Comparison of ENCODE assay signal across 30 mouse cellular contexts in the genomic region with DNA sequence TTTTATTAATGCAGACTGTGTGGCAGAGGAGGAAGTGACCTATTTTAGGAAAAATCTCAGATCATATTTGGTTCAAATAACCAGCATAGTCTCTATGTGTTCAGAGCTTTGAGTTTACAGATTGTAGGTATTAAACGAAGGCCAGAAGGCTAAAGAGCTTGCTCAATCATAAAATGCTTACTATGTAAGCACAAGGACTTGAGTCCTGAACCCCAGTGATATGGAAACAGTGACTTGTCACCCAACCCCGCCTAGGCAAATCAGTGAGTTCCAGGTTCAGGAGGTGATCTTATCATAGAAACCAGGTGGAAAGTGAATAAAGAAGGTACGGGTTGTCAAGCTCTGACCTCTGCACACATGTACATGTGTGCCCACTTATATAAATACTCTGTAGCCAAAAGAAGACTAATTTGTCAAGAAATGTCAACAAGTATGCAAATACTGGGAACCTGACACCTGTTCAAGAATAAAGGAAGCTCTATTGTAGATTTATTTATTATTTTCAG.
DNase-seq lines count a peak whose midpoint lies in the region; ATAC-seq and TF ChIP-seq lines count a peak whose summit lies in the region.
"Had no signal": no experiment of that assay in that cellular context is flagged by ENCODE, and none has a peak within 500 bp of the region (broad histone marks: within the 10 kb centered on the region; RNA-seq: fewer than 3 reads in every experiment).

No protein-coding gene starts in this region.

- intact Hi-C loops in gastrocnemius, adult 2 months (cut with DNase I) = no loop called here
- intact Hi-C loops in gastrocnemius, postnatal 36 days (cut with DNase I) = no loop called here

- 0 out of 2 replicates have a peak overlapping the region, but pooled peaks have one; percentile 7 for H3K4me2 ChIP-seq in neural tube, embryonic 12.5 days (replicated peaks)
- H3K4me2 ChIP-seq in stomach, embryonic 15.5 days = no peak overlapping the region
- no peak overlapping the region for H3K4me2 ChIP-seq in kidney, embryonic 14.5 days (replicated peaks; ENCODE audit: low read depth, low read length)
- H3K4me2 ChIP-seq: embryonic facial prominence, embryonic 15.5 days; forebrain, embryonic 13.5 days; heart, embryonic 11.5 days; hindbrain, embryonic 12.5 days; limb, embryonic 13.5 days; lung, embryonic 14.5 days; midbrain, embryonic 11.5 days had no signal

- no peak overlapping the region for H3K4me3 ChIP-seq in gastrocnemius, adult 2 months
- H3K4me3 ChIP-seq in neural tube, embryonic 12.5 days = no peak overlapping the region
- H3K4me3 ChIP-seq in stomach, embryonic 15.5 days (replicated peaks) = no peak overlapping the region
- no peak overlapping the region for H3K4me3 ChIP-seq in kidney, embryonic 14.5 days (ENCODE audit: low read length)
- H3K4me3 ChIP-seq: embryonic facial prominence, embryonic 10.5 days; embryonic facial prominence, embryonic 15.5 days; forebrain, embryonic 13.5 days; hindbrain, embryonic 12.5 days; limb, embryonic 13.5 days had no signal

- no peak for ATAC-seq in neural tube, embryonic 12.5 days (ENCODE audit: low FRiP score, low read depth)
- peak; percentile 59 for ATAC-seq in stomach, embryonic 15.5 days (ENCODE audit: insufficient read depth, low FRiP score, low read depth)
- ATAC-seq in kidney, embryonic 14.5 days (ENCODE audit: low FRiP score, low TSS enrichment) = no peak
- ATAC-seq: forebrain, embryonic 13.5 days; hindbrain, postnatal 0 days had no signal

- H3K36me3 ChIP-seq in neural tube, embryonic 12.5 days = peaks cover 11% of the 10 kb centered on the region; the same call in 1 of the 2 replicates
- no peaks in the 10 kb centered on the region for H3K36me3 ChIP-seq in stomach, embryonic 15.5 days
- H3K36me3 ChIP-seq in kidney, embryonic 14.5 days (ENCODE audit: control insufficient read depth, insufficient read depth, low read length) = peaks cover 5% of the 10 kb centered on the region; the same call in 1 of the 2 replicates
- H3K36me3 ChIP-seq: embryonic facial prominence, embryonic 15.5 days had no signal

- no peak for DNase-seq in gastrocnemius, adult 2 months
- no peak for DNase-seq in gastrocnemius, postnatal 36 days
- DNase-seq in neural tube, embryonic 10.5 days (ENCODE audit: extremely low spot score, low spot score) = no peak
- no peak for DNase-seq in adrenal gland, postnatal 36 days
- DNase-seq: adrenal gland, postnatal 14 days; cerebellum, adult 2 months; cerebellum, postnatal 14 days; gastrocnemius, postnatal 25 days; heart, adult 18-20 months; heart, postnatal 36 days; kidney, adult 18-20 months; kidney, postnatal 4 days; lung, embryonic 14.5 days; lung, postnatal 14 days; right cerebral cortex, adult 18-20 months; spleen, adult 18-20 months; thymus, postnatal 14 days had no signal

- peaks cover 17% of the 10 kb centered on the region; the same call in 1 of the 2 replicates for H3K4me1 ChIP-seq in neural tube, embryonic 12.5 days
- H3K4me1 ChIP-seq in stomach, embryonic 15.5 days = peaks cover 4% of the 10 kb centered on the region; the same call in 1 of the 2 replicates
- H3K4me1 ChIP-seq in kidney, embryonic 14.5 days (ENCODE audit: control insufficient read depth, insufficient read depth, low read length) = peaks cover 2% of the 10 kb centered on the region; the same call in 1 of the 2 replicates
- H3K4me1 ChIP-seq: embryonic facial prominence, embryonic 15.5 days had no signal

- WGBS in neural tube, embryonic 12.5 days = 88% methylated on average over 3 of the region's 3 CpGs
- 57% methylated on average over 3 of the region's 3 CpGs for WGBS in stomach, embryonic 15.5 days
- WGBS in kidney, embryonic 14.5 days = 77% methylated on average over 3 of the region's 3 CpGs

- TF ChIP-seq CTCF in gastrocnemius, adult 2 months (IDR thresholded peaks at IDR 0.05) = no peak

- H3K27ac ChIP-seq in gastrocnemius, adult 2 months = peak overlapping the region; percentile 76; the same call in 1 of the 2 replicates
- no peak overlapping the region for H3K27ac ChIP-seq in neural tube, embryonic 12.5 days
- H3K27ac ChIP-seq in stomach, embryonic 15.5 days = peak overlapping the region; percentile 9; the same call in 1 of the 2 replicates
- no peak overlapping the region for H3K27ac ChIP-seq in kidney, embryonic 14.5 days (ENCODE audit: low read depth, low read length)
- H3K27ac ChIP-seq: embryonic facial prominence, embryonic 10.5 days; embryonic facial prominence, embryonic 15.5 days; forebrain, embryonic 13.5 days; hindbrain, embryonic 12.5 days; hindbrain, postnatal 0 days; kidney, postnatal 0 days; limb, embryonic 13.5 days; liver, embryonic 14.5 days had no signal

- H3K9me3 ChIP-seq in neural tube, embryonic 12.5 days = no peaks in the 10 kb centered on the region
- no peaks in the 10 kb centered on the region for H3K9me3 ChIP-seq in stomach, embryonic 15.5 days
- no peaks in the 10 kb centered on the region for H3K9me3 ChIP-seq in kidney, embryonic 14.5 days (ENCODE audit: control insufficient read depth, low read length)
- H3K9me3 ChIP-seq: embryonic facial prominence, embryonic 10.5 days; embryonic facial prominence, embryonic 15.5 days; forebrain, embryonic 13.5 days; hindbrain, embryonic 12.5 days; limb, embryonic 13.5 days had no signal

- H3K9ac ChIP-seq in neural tube, embryonic 12.5 days = no peak overlapping the region
- no peak overlapping the region for H3K9ac ChIP-seq in stomach, embryonic 15.5 days
- H3K9ac ChIP-seq in kidney, embryonic 14.5 days (ENCODE audit: low read depth, low read length) = no peak overlapping the region
- H3K9ac ChIP-seq: embryonic facial prominence, embryonic 15.5 days; forebrain, embryonic 13.5 days; hindbrain, embryonic 12.5 days; limb, embryonic 13.5 days; liver, embryonic 14.5 days; lung, embryonic 14.5 days had no signal

- no peaks in the 10 kb centered on the region for H3K27me3 ChIP-seq in neural tube, embryonic 12.5 days (replicated peaks)
- H3K27me3 ChIP-seq in stomach, embryonic 15.5 days (replicated peaks) = no peaks in the 10 kb centered on the region
- no peaks in the 10 kb centered on the region for H3K27me3 ChIP-seq in kidney, embryonic 14.5 days (ENCODE audit: control insufficient read depth, insufficient read depth, low read length)
- H3K27me3 ChIP-seq: embryonic facial prominence, embryonic 15.5 days; forebrain, embryonic 13.5 days; hindbrain, embryonic 12.5 days; limb, embryonic 13.5 days had no signal

Comparison
In these comparisons a context has a peak if more than half of its experiments do, and no peak if none do; other contexts are left out.
1. H3K27ac ChIP-seq: peak in gastrocnemius, adult 2 months (single experiment) and stomach, embryonic 15.5 days (single experiment); none in neural tube, embryonic 12.5 days (single experiment) and kidney, embryonic 14.5 days (single experiment).